Mouse (Mus musculus) lung, embryonic 14.5 days (tissue): ENCODE data around the gene Sntg2. TPM values are rescaled to one million over a fixed set of nuclear protein-coding genes. Genes with fewer than 3 reads are reported as not detected.

Experiments
- ATAC-seq: fragments of 200-750 bp; cut with Nextera tagmentation; 2 replicates; pipeline ENCODE4 v1.8.0; 2017; ENCODE audit warnings: mild to moderate bottlenecking, moderate TSS enrichment, moderate library complexity; ENCODE audit not compliant: insufficient read depth
- DNase-seq: peaks from one replicate; pipeline ENCODE4 v3.0.0-alpha.2; 2015
- H3K27ac ChIP-seq: fragments of 300-500 bp; sonication (generic); 2 replicates; pipeline ENCODE4 v1.5.1; 2014; ENCODE audit warnings: low read depth, mild to moderate bottlenecking, moderate library complexity
- H3K27me3 ChIP-seq: fragments of 300-500 bp; sonication (generic); 2 replicates; pipeline ENCODE4 v1.6.1; 2014; ENCODE audit warnings: low read length, control low read depth; ENCODE audit not compliant: insufficient read depth
- H3K36me3 ChIP-seq: fragments of 300-500 bp; sonication (generic); 2 replicates; pipeline ENCODE4 v1.6.1; 2014; ENCODE audit warnings: control low read depth; ENCODE audit not compliant: insufficient read depth
- H3K4me1 ChIP-seq: fragments of 300-500 bp; sonication (generic); 2 replicates; pipeline ENCODE4 v1.6.1; 2014; ENCODE audit warnings: antibody characterized with exemption, control low read depth; ENCODE audit not compliant: insufficient read depth
- H3K4me2 ChIP-seq: fragments of 300-500 bp; sonication (generic); 2 replicates; pipeline ENCODE4 v1.6.1; 2014; ENCODE audit warnings: mild to moderate bottlenecking
- H3K4me3 ChIP-seq: fragments of 300-500 bp; sonication (generic); 2 replicates; pipeline ENCODE4 v1.5.1; 2014; ENCODE audit warnings: low read depth, low read length
- H3K9ac ChIP-seq: fragments of 300-500 bp; sonication (generic); 2 replicates; pipeline ENCODE4 v1.6.1; 2014
- H3K9me3 ChIP-seq: fragments of 300-500 bp; sonication (generic); 2 replicates; pipeline ENCODE4 v1.6.1; 2016; ENCODE audit warnings: low read depth, low read length, control low read depth
- CTCF ChIP-seq: IDR thresholded peaks from 2 replicates; pipeline ENCODE4 v1.5.1; 2016; ENCODE audit warnings: antibody characterized with exemption, low read depth
- WGBS: fragments of 180-500 bp; shearing (Covaris S2); extraction: QIAGEN DNeasy Blood & Tissue Kit; methylation state at CpG from one replicate; pipeline ENCODE4 v1.1.7; 2014; 5-methylcytosine and 5-hydroxymethylcytosine counted together
- polyA plus RNA-seq: library from polyadenylated mRNA; unstranded; fragments of >200 nt; fragmentation: Nextera tagmentation; extraction: Ambion mirVana; gene quantifications from 2 replicates; pipeline ENCODE4 v1.2.1, GENCODE M21; 2014

Gene Sntg2
- polyA plus RNA-seq, 1 experiment from 2014 or later: 11.6 TPM

DNA sequence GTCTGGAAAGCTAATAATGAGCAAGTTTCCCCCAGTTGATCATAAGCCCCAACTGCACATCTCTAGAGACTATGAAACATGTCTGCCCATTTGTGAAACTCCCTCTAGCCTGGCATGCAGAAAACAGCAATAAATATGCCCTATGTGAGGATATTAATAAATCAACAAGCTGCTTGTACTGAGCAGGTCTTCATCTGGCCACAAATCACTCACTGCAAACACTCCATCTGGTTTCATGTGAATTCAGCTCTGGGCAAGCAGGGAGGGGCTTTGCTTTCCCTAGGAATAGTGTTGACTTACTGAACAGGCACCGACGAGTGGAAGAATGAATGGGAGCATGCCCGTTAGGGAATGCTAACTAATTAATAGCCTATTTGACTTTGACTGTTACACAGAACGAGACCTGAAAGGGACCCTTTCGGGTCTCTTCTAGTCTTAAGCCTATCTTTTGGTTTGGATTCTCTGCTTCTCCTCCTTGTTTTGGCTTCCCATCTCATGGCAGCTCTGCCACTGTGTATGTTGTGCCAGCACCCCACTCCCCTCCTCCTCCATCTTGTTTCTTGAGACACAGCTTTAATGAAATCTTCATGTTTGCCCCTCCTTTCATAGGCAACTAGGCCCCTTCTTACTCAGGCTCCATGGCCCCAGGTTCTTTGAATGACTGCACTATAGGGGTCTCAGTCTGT lies 86.1 kb downstream of the Sntg2 start:
- DNase-seq: peak; percentile 8
- Histone ChIP-seq H3K9me3 (no peaks in the 10 kb centered on the region), H3K27ac (no peak overlapping the region), H3K36me3 (no peaks in the 10 kb centered on the region), H3K9ac (no peak overlapping the region), H3K4me2 (no peak overlapping the region), H3K4me1 (no peaks in the 10 kb centered on the region), H3K27me3 (no peaks in the 10 kb centered on the region), H3K4me3 (no peak overlapping the region)
- TF ChIP-seq CTCF: no peak
- ATAC-seq: no peak
- WGBS: 45% methylated on average over 5 of the region's 5 CpGs

DNA sequence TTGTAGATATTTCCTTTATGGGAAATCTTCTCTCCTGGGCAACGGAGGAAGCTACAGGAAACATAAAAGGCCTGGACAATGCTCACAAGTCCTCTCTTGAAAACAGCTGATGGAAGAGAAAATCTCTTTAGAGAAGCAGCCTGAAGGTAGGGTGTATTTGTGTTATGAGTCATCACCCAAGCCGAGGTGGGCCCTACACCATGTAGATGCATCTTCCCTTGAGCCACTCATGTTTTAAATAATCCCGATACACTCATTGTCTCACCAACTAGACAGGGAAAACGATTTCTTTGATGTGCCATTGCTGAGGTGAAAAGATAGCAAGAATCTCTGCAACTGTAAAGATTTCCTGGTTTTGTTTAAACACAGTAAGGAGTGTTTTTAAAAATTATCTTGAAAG lies 89.4 kb downstream of the Sntg2 start:
- H3K36me3 ChIP-seq: no peaks in the 10 kb centered on the region
- no peak overlapping the region for H3K9ac ChIP-seq
- H3K9me3 ChIP-seq: no peaks in the 10 kb centered on the region
- H3K27me3 ChIP-seq: no peaks in the 10 kb centered on the region
- no peak for TF ChIP-seq CTCF
- no peak for DNase-seq
- H3K4me1 ChIP-seq: no peaks in the 10 kb centered on the region
- WGBS: 60% methylated on average over 4 of the region's 4 CpGs
- no peak overlapping the region for H3K4me3 ChIP-seq
- H3K4me2 ChIP-seq: no peak overlapping the region
- no peak for ATAC-seq
- no peak overlapping the region for H3K27ac ChIP-seq

DNA sequence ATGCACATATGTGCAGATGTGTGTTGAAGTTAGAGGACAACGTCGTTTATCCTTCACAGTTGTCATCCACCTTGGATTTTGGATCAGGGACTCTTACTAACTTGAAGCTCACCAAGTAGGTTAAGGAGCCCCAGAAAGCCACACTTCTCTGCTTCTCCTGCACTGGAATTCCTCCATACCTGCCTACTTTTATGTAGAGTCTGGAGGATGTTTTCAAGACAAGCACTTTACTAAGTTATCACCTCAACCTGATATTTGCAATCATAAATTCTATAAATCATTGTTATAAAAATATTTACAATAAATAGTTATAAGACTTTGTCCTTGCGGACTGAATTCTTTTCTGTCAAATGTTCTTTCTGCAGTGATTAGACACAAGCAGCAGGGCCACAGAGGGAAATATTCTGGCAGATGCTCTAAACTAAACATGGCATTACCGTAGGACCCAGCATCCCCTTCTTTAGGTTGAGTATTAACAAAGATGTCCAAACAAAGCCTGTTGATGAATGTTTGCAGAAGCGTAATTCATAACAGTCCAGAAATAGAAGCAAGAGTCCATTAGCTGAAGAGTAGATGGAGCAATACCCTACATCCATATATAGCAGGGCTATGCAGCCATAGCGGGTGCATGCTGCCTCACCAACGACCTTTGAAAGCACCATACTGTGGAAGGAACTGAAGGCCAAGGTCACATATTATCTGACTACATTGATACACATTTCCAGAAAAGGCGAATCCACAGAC lies 100.8 kb downstream of the Sntg2 start:
- H3K27me3 ChIP-seq: no peaks in the 10 kb centered on the region
- H3K9ac ChIP-seq: no peak overlapping the region
- no peak overlapping the region for H3K4me2 ChIP-seq
- no peak overlapping the region for H3K4me3 ChIP-seq
- peak overlapping the region; percentile 52; the same call in 1 of the 2 replicates for H3K27ac ChIP-seq
- no peaks in the 10 kb centered on the region for H3K4me1 ChIP-seq
- no peaks in the 10 kb centered on the region for H3K9me3 ChIP-seq
- no peak for TF ChIP-seq CTCF
- H3K36me3 ChIP-seq: no peaks in the 10 kb centered on the region
- 55% methylated on average over 8 of the region's 8 CpGs for WGBS
- ATAC-seq (peak; percentile 63), DNase-seq (peak; percentile 50)

DNA sequence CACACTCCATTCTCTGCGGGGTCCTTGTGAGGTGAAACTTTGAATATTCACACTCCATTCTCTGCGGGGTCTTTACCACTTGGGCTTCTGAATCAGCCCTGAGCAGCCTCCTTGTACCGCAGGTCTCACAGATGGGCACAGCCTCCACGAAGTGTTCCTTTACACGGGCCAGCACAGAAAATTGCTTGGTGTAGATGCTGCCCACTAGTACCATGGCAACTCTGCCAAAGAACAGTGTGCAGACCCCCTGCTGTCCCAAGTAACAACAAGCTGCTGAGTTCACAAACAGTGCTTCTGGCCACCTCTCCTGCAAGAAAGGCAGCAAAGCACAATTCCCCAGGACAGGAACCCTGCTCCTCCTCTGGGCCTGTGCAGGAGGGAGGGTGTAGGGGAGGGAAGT lies 109.0 kb downstream of the Sntg2 start:
- Histone ChIP-seq H3K4me3 (no peak overlapping the region), H3K36me3 (no peaks in the 10 kb centered on the region), H3K27me3 (no peaks in the 10 kb centered on the region), H3K4me2 (no peak overlapping the region), H3K9ac (no peak overlapping the region), H3K9me3 (no peaks in the 10 kb centered on the region), H3K4me1 (no peaks in the 10 kb centered on the region), H3K27ac (no peak overlapping the region)
- TF ChIP-seq CTCF: no peak
- 47% methylated on average over 5 of the region's 5 CpGs for WGBS
- DNase-seq (no peak), ATAC-seq (no peak)

DNA sequence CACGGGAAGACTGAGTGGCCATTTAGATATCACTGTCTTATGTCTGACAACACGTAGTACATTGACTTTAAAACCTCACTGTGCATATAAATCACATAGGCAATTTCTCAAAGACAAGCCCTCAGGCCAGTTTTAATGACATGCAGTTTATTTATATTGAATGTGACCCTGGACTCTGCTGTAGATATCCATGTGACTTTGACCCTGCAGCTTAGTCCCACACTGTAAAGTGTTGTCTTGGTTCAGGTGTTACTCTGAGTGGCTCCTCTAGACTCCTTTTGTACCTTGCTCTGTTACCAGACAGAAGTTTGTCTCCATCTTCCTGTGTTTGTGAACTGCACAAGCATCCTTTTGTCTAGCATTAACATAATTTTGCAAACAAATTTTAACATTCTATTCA lies 112.0 kb downstream of the Sntg2 start:
- Histone ChIP-seq H3K9me3 (no peaks in the 10 kb centered on the region), H3K9ac (no peak overlapping the region), H3K4me2 (no peak overlapping the region), H3K27me3 (no peaks in the 10 kb centered on the region), H3K4me3 (no peak overlapping the region), H3K27ac (no peak overlapping the region), H3K4me1 (no peaks in the 10 kb centered on the region), H3K36me3 (no peaks in the 10 kb centered on the region)
- no peak for DNase-seq
- ATAC-seq: no peak
- 19% methylated on average over 2 of the region's 2 CpGs for WGBS
- TF ChIP-seq CTCF: no peak

DNA sequence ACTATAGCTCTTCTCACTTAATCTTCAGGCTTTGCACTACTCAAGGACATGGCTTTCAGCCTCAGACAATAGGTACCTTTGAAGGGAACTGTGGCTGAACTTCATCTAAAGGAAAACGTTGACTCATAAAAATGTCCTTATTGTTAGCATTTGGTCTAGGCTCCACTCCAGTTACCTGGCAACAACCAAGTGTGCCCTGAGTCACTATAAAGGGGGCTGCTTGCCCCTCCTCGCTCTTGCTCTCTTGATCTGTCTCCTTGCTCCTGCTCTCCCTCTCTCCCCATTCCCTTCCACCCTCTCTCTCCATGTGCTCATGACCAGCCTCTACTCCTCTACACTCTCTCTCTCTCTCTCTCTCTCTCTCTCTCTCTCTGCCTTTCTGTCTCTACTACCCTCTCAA lies 114.5 kb downstream of the Sntg2 start:
- ATAC-seq: peak; percentile 80
- Histone ChIP-seq H3K36me3 (no peaks in the 10 kb centered on the region), H3K4me2 (no peak overlapping the region), H3K27me3 (no peaks in the 10 kb centered on the region), H3K4me3 (no peak overlapping the region), H3K4me1 (no peaks in the 10 kb centered on the region), H3K27ac (no peak overlapping the region), H3K9me3 (no peaks in the 10 kb centered on the region), H3K9ac (no peak overlapping the region)
- no peak for TF ChIP-seq CTCF
- peak; percentile 40 for DNase-seq
- 68% methylated on average over 2 of the region's 2 CpGs for WGBS

DNA sequence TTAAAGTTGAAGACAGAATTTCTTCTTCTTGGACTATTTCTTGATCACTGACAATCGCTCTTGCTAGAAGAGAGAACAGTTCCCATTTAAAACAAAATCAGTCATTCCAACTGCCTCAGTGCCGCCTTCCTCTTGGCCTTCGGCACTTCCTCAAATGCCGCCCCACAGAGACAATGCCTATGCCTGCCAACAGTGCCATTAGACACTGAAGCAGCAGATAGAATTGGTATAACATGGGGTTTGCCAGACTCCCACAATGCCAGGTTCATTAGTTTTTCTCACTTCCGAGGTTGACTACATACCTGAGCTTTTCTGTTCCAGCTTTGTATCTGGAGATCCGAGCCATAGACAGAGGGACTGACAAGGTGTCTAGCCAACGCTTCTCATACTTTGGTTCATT lies 115.5 kb downstream of the Sntg2 start:
- H3K36me3 ChIP-seq: no peaks in the 10 kb centered on the region
- no peak overlapping the region for H3K9ac ChIP-seq
- no peaks in the 10 kb centered on the region for H3K4me1 ChIP-seq
- WGBS: 85% methylated on average over 7 of the region's 7 CpGs
- TF ChIP-seq CTCF: no peak
- H3K27me3 ChIP-seq: no peaks in the 10 kb centered on the region
- no peak for DNase-seq
- no peak overlapping the region for H3K27ac ChIP-seq
- H3K4me2 ChIP-seq: no peak overlapping the region
- H3K9me3 ChIP-seq: no peaks in the 10 kb centered on the region
- no peak for ATAC-seq
- no peak overlapping the region for H3K4me3 ChIP-seq
